In the genomic region with DNA sequence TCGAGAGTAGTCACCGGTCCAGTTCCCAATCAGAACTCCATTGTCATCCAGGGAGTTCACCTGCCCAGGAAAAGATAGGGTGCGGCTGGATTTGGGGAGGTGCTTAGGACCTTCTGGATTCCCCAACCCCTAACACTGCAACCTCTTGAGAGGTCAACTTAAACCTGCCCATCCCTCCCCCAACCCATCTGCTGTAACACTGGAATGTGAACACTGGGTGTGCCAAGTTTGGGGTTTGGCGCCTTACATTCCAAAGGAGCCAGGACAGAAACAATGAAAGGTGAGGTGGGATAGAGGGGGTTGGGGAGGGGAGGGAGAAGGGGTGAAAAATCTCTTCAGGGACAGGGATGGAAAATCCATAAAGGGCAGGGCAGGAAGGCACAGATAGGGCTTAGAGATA, we compare ENCODE assay signal across 21 mouse cellular contexts. TPM values are rescaled to one million over a fixed set of nuclear protein-coding genes. Genes with fewer than 3 reads are reported as not detected.
"Had no signal": no experiment of that assay in that cellular context is flagged by ENCODE, and none has a peak within 500 bp of the region (broad histone marks: within the 10 kb centered on the region; RNA-seq: fewer than 3 reads in every experiment).

No protein-coding gene starts in this region.

- H3K9me3 ChIP-seq: megakaryocyte, embryonic 14.5 days; midbrain, embryonic 10.5 days; midbrain, embryonic 13.5 days; neural tube, embryonic 13.5 days had no signal

- ATAC-seq: intestine, postnatal 0 days; liver, postnatal 0 days; midbrain, embryonic 13.5 days; midbrain, embryonic 16.5 days had no signal

- H3K4me2 ChIP-seq: liver, embryonic 11.5 days; lung, embryonic 14.5 days; midbrain, embryonic 13.5 days; neural tube, embryonic 13.5 days had no signal

- H3K36me3 ChIP-seq: midbrain, embryonic 10.5 days; midbrain, embryonic 13.5 days; neural tube, embryonic 13.5 days had no signal

- H3K27ac ChIP-seq: kidney, postnatal 0 days; layer of hippocampus, adult 2 months; left cerebral cortex, adult 2 months; liver, embryonic 14.5 days; midbrain, embryonic 10.5 days; midbrain, embryonic 13.5 days; neural tube, embryonic 13.5 days had no signal

- H3K4me3 ChIP-seq: layer of hippocampus, adult 2 months; left cerebral cortex, adult 2 months; midbrain, embryonic 10.5 days; midbrain, embryonic 13.5 days; myocyte; neural tube, embryonic 13.5 days had no signal

- H3K9ac ChIP-seq: liver, embryonic 14.5 days; liver, postnatal 0 days; lung, embryonic 14.5 days; midbrain, embryonic 13.5 days; neural tube, embryonic 13.5 days had no signal

- DNase-seq: kidney, adult 2 months; layer of hippocampus, postnatal 36 days; liver, postnatal 0 days; lung, embryonic 14.5 days; lung, postnatal 14 days; lung, postnatal 4 days; thymus, adult 18-20 months; thymus, postnatal 36 days had no signal

- H3K4me1 ChIP-seq: midbrain, embryonic 13.5 days; neural tube, embryonic 13.5 days had no signal

RNA-seq across cellular contexts. Expression of gene Tgm1, which starts 4.2 kb away (rescaled TPM):
- total RNA-seq: layer of hippocampus, adult 2 months; left cerebral cortex, adult 2 months; left cerebral cortex, postnatal 36 days had no signal
